Mouse (Mus musculus) heart, postnatal 10 days (tissue): ENCODE measurements around the gene Tmem40. TPM values are rescaled to one million over a fixed set of nuclear protein-coding genes. Genes with fewer than 3 reads are reported as not detected.
A peak's percentile ranks its signal among the peaks of the same experiment; 100 is the strongest.

Experiments
- DNase-seq, 2 experiments: peaks; one replicate each; pipeline ENCODE4 v3.0.0; 2021
- intact Hi-C: fragments of 180-260 bp; cut with DNase I; formaldehyde crosslinking; loops from one replicate; pipeline ENCODE4 v1.15.1; 2025
- total RNA-seq, 2 experiments: library from RNA; stranded (reverse); gene quantifications; 2 replicates each; pipeline ENCODE4 v1.2.3; 2021

Tmem40 gene
- total RNA-seq: under 1 TPM; 0.60 TPM

- no peak for DNase-seq
- intact Hi-C loops: no loop called here
Measured at GRCm38 (mm10) chr6:115761995-115762756, at the start of gene Tmem40. Gene Tmem40, minus strand, starts transcription at chr6:115762410.

GRCm38 (mm10) chr6:115811606-115812005 lies 49.4 kb upstream of the Tmem40 start:
- intact Hi-C loops: no loop called here
- DNase-seq: no peak

- peak; percentile 92 for DNase-seq
- intact Hi-C loops: no loop called here
Measured at GRCm38 (mm10) chr6:115808488-115809231, 46.5 kb upstream of the Tmem40 start, which contains the start of gene Rpl32. Gene Rpl32, minus strand, starts transcription at chr6:115808747.

- no peak for DNase-seq
- intact Hi-C loops: no loop called here
Measured at GRCm38 (mm10) chr6:115808196-115808487, 45.9 kb upstream of the Tmem40 start.

DNA sequence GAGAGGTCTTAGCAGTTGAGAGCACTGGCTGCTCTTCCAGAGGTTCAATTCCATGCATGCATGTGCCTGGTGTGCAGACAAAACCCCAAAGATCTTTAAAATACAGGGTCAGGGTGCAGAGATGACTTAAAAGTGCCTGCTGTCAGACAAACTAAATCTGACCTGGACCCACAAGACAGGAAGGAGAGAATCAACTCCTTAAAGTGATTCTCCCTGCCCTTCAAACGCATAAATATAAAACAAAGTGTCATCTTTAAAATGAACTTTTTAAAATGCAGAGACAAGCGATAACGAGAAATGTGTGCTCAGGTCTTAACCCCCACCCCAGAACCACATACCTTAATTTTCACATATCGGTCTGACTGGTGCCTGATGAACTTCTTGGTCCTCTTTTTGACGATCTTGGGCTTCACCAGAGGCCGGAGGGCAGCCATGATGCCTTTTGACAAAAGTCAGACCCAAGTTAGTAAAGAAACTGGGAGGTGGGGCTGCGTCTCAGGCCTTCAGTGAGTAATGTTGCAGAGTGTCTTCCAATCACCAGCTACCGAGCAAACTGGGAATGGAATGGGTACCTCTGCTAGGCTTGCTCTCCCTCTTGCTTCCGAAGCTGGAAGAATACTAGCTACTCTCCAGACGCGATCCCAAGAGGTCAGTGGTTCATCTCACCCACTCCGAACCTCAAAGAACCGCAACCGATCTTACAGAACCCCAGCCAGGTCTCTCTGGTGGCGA lies 45.4 kb upstream of the Tmem40 start:
- no peak for DNase-seq
- intact Hi-C loops: no loop called here

DNA sequence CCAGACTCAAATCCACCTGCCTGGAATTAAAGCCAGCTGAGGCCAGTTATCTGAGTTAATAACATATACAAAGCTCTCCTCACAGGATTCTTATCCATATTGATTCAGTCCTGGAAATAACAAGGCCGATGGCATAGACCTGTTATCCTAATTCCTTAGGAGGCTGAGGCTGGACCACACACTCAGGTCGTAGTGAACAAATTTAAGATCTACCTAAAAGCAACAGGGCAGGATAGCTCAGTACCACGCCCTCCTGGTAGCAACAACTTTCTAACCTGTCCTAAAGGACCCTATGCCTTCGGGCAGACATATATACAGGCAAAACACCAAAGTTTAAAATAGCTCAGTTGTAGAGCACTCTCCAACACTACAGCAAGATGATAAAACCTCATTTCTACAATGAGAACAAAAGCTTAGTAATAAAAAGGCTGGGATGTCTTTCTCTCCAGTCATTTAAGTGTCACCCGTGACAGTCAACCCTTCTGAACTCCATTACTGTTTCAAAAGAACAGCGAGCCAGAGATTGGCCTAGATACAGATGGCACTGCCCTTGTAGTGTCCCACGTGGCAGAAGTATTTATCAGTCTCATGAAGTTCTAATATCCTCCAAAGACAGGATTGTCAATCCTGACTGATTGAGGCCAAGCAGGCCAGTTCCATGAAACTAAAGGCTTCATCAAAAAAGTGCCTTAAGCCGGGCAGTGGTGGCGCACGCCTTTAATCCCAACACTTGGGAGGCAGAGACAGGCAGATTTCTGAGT lies 42.4 kb upstream of the Tmem40 start:
- intact Hi-C loops: loop anchor here (5.0 kb wide), 1 partner anchor 257 kb away; no protein-coding TSS in a partner anchor
- DNase-seq: no peak

GRCm38 (mm10) chr6:115803541-115804382 lies 41.6 kb upstream of the Tmem40 start:
- intact Hi-C loops: loop anchor here (2.0 to 5.0 kb wide), 2 partner anchors 77 to 256 kb away; no protein-coding TSS in a partner anchor
- peak; percentile 83 to 87 for DNase-seq

DNA sequence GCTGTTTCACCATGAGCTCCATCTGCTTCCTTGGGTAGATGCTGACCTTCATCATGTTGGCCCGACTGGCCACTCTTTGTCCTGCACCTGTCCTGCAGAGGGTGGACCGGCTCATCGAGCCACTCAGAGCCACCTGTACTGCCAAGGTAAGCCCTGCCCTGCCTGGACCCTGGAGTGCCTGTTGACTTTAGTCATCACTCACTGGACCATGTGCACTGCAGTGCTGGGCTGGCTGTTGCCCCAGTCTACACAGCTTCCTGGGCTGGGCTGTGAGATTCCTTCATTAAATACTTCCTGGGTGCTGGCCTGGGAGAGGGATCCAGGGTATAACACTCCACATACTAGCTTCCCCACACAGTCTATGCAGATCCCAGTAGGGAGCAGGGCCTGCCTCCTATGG lies 39.6 kb upstream of the Tmem40 start:
- no peak for DNase-seq
- intact Hi-C loops: loop anchor here (2.0 to 5.0 kb wide), 2 partner anchors 75 to 255 kb away; no protein-coding TSS in a partner anchor

DNA sequence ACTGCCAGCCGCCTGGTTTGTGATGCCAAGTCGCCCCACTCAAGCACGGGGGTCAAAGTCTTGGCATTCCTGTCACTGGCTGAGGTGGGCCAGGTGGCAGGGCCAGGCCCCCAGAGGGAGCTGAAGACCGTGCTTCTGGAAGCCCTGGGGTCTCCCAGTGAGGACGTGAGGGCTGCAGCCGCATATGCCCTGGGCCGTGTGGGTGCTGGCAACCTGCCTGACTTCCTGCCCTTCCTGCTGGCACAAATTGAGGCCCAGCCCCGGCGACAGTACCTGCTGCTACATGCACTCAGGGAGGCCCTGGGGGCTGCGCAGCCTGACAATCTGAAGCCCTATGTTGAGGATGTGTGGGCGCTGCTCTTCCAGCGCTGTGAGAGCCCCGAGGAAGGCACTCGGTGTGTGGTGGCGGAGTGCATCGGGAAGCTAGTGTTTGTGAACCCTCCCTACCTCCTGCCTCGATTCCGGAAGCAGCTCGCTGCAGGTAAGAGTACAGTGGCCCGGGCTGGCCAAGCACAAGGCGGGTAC lies 30.5 kb upstream of the Tmem40 start:
- intact Hi-C loops: no loop called here
- peak; percentile 56 to 57 for DNase-seq

DNA sequence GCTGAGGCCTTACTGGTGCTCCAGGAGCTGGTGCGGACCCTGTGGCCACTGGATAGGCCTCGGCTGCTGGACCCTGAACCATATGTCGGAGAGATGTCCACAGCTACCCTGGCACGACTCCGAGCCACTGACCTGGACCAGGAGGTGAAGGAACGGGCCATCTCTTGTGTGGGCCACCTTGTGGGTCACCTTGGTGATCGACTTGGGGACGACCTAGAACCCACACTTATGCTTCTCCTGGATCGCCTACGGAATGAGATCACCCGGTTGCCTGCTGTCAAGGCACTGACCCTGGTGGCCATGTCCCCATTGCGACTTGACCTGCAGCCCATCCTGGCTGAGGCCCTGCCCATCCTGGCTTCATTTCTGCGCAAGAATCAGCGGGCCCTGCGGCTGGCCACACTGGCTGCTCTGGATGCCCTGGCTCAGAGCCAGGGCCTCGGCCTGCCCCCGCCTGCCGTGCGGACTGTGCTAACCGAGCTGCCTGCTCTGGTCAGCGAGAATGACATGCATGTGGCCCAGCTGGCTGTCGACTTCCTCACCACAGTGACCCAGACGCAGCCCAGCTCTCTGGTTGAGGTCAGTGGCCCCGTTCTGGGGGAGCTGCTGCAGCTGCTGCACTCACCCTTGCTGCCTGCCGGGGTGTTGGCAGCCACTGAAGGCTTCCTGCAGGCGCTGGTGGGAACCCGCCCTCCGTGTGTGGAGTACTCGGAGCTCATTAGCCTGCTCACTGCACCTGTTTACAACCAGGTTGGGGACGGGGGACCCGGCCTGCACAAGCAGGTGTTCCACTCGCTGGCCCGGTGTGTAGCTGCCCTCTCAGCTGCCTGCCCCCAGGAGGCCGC lies 29.9 kb upstream of the Tmem40 start:
- intact Hi-C loops: no loop called here

DNA sequence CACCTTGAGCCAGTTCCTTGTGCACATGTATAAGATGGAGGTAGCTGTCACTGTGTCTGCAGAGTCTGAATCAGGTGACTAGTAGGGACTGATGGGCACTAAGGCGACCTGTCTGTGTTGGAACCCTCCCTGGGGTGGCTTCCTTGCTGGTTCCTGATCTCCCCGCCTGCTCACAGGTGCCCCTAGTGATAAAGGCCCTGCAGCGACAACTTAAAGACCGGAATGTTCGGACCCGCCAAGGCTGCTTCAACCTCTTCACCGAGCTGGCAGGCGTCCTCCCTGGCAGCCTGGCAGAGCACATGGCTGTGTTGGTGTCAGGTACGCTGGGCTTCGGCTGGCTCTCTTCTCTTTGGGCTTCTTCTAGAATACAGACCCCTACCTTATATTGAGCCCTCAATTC lies 28.8 kb upstream of the Tmem40 start:
- intact Hi-C loops: no loop called here
- DNase-seq: peak; percentile 55 to 58

More for the DNA sequence above, 29.9 kb upstream of the Tmem40 start:
- DNase-seq: peak; percentile 55 to 56

DNA sequence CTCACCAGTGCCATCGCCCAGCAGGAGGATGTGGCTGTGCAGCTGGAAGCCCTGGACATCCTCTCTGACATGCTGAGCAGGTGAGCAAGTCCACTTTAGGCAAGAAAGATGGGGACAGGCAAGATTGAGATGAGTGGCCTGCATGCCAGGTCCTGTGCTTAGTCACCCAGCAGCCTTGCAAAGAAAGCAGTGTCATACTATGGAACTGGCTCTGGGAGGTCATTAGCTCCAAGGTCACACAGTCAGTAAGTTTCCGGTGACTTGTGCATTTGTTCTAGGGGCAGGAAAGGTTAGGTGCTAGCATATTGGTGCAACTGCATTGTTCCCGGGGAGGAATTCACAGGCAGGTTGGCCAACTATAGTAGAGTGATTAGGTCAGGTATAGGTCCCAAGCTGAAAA lies 20.6 kb upstream of the Tmem40 start:
- no peak for DNase-seq
- intact Hi-C loops: no loop called here

DNA sequence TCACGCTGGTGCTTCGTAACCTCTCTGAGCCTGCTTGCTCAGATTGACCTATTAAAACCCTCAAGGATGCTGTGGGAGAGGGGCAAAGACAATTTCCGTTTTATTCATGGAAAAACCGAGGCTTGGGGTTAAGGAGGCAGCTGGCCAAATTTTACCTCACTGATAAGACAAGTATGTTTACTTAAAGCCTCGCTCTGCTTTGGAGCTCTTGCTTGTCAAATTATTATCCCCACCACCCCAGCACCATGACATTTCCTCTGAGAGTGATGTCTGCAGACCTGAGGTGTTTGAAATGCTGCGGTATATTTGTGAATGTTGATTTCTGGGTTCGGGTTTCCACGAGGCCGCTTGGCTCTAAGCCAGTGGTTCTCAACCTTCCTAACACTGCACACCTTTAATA lies 14.2 kb upstream of the Tmem40 start:
- intact Hi-C loops: loop anchor here (5.0 kb wide), 1 partner anchor 99 kb away; the partner anchor contains the start of gene Raf1
- DNase-seq: peak; percentile 25 to 30

GRCm38 (mm10) chr6:115775838-115776237 lies 13.6 kb upstream of the Tmem40 start:
- DNase-seq: peak; percentile 69 to 77
- intact Hi-C loops: loop anchor here (5.0 kb wide), 1 partner anchor 99 kb away; the partner anchor contains the start of gene Raf1

- peak; percentile 71 to 75 for DNase-seq
- intact Hi-C loops: loop anchor here (5.0 kb wide), 1 partner anchor 167 kb away; no protein-coding TSS in a partner anchor
Measured at GRCm38 (mm10) chr6:115774501-115774921, 12.3 kb upstream of the Tmem40 start, which contains the start of gene Cand2. Gene Cand2, plus strand, starts transcription at chr6:115774538.

DNA sequence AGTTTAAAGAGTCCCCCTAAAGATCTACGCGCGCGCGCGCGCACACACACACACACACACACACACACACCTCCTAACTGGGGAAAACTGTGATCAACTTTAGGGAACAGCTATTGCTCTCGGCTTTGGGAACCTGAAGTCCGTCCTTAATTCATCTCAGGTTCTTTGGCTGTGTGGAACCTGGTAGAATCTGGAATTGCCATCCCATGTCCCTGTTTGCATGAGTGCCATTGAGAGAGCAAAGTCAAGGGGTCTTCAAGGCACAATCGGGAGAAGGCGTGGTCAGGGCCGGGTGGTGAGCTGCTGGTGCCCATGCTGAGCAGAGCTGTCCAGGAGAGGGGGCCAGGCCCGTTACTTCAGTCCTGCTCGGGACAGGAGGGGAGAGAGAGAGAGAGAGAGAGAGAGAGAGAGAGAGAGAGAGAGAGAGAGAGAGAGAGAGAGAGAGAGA lies 11.8 kb upstream of the Tmem40 start:
- intact Hi-C loops: loop anchor here (5.0 kb wide), 1 partner anchor 167 kb away; no protein-coding TSS in a partner anchor
- peak; percentile 57 to 64 for DNase-seq

- intact Hi-C loops: loop anchor here (5.0 kb wide), 1 partner anchor 165 kb away; no protein-coding TSS in a partner anchor
- DNase-seq: no peak
Measured at GRCm38 (mm10) chr6:115772604-115773003, 10.4 kb upstream of the Tmem40 start.

DNA sequence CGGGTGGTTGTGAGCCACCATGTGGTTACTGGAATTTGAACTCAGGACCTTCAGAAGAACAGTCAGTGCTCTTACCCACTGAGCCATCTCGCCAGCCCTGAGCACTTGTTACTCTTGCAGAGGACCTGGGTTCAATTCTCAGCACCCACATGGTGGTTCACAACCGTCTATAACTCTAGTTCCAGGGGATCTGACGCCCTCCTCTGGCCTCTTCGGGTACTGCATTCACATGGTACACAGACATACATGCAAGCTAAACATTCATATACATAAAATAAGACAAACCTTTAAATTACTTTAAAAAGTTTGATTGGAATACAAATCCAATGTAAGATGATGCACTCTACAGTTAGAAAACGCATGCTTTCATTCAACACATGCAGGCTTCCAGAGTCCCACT lies 10.0 kb upstream of the Tmem40 start:
- DNase-seq: no peak
- intact Hi-C loops: loop anchor here (5.0 kb wide), 1 partner anchor 165 kb away; no protein-coding TSS in a partner anchor
